Mouse (Mus musculus) limb, embryonic 11.5 days (tissue): ENCODE measurements around the gene Msi2. TPM values are rescaled to one million over a fixed set of nuclear protein-coding genes. Genes with fewer than 3 reads are reported as not detected.

Source experiments
- ATAC-seq: fragments of 200-750 bp; cut with Nextera tagmentation; 2 replicates; pipeline ENCODE4 v1.8.0; 2017; ENCODE audit warnings: low read depth; ENCODE audit not compliant: insufficient number of reproducible peaks, low FRiP score, low TSS enrichment
- DNase-seq: peaks from one replicate; pipeline ENCODE4 v3.0.0-alpha.2; 2015; ENCODE audit warnings: low spot score
- H3K27ac ChIP-seq: fragments of 300-500 bp; sonication (generic); replicated peaks from 2 replicates; pipeline ENCODE4 v1.5.1; 2014; ENCODE audit warnings: low read depth, mild to moderate bottlenecking, low read length
- H3K27me3 ChIP-seq: fragments of 300-500 bp; sonication (generic); 2 replicates; pipeline ENCODE4 v1.6.1; 2014; ENCODE audit warnings: mild to moderate bottlenecking, low read length, mixed read lengths; ENCODE audit not compliant: control insufficient read depth, insufficient read depth
- H3K36me3 ChIP-seq: fragments of 300-500 bp; sonication (generic); 2 replicates; pipeline ENCODE4 v1.6.1; 2014; ENCODE audit warnings: mild to moderate bottlenecking, low read length, moderate library complexity, mixed read lengths; ENCODE audit not compliant: control insufficient read depth, insufficient read depth
- H3K4me1 ChIP-seq: fragments of 300-500 bp; sonication (generic); 2 replicates; pipeline ENCODE4 v1.6.1; 2014; ENCODE audit warnings: low read length, mixed read lengths; ENCODE audit not compliant: control insufficient read depth, insufficient read depth
- H3K4me2 ChIP-seq: fragments of 300-500 bp; sonication (generic); 2 replicates; pipeline ENCODE4 v1.6.1; 2014; ENCODE audit warnings: low read depth, mild to moderate bottlenecking, moderate library complexity; ENCODE audit not compliant: severe bottlenecking
- H3K4me3 ChIP-seq: fragments of 300-500 bp; sonication (generic); 2 replicates; pipeline ENCODE4 v1.5.1; 2014; ENCODE audit warnings: low read depth, low read length
- H3K9ac ChIP-seq: fragments of 300-500 bp; sonication (generic); 2 replicates; pipeline ENCODE4 v1.6.1; 2014; ENCODE audit warnings: mild to moderate bottlenecking, low read length
- H3K9me3 ChIP-seq: fragments of 300-500 bp; sonication (generic); 2 replicates; pipeline ENCODE4 v1.6.1; 2016; ENCODE audit warnings: low read length; ENCODE audit not compliant: control insufficient read depth
- WGBS: fragments of 180-500 bp; shearing (Covaris S2); extraction: QIAGEN DNeasy Blood & Tissue Kit; methylation state at CpG from one replicate; pipeline ENCODE4 v1.1.7; 2014; 5-methylcytosine and 5-hydroxymethylcytosine counted together
- polyA plus RNA-seq: library from polyadenylated mRNA; unstranded; fragments of >200 nt; fragmentation: Nextera tagmentation; extraction: Ambion mirVana; gene quantifications from 2 replicates; pipeline ENCODE4 v1.2.1, GENCODE M21; 2014

Msi2 gene
- polyA plus RNA-seq, 1 experiment from 2014 or later = 18.1 TPM

- no peak overlapping the region for H3K4me2 ChIP-seq
- DNase-seq (no peak), ATAC-seq (no peak)
- no peak overlapping the region for H3K9ac ChIP-seq
- 86% methylated on average over 1 of the region's 2 CpGs for WGBS
- no peak overlapping the region for H3K27ac ChIP-seq
- H3K4me1 ChIP-seq = 0 out of 2 replicates have a peak, but pooled peaks cover 3% of the 10 kb centered on the region
- H3K9me3 ChIP-seq = no peaks in the 10 kb centered on the region
- no peak overlapping the region for H3K4me3 ChIP-seq
- H3K36me3 ChIP-seq = peaks cover 6% of the 10 kb centered on the region
- H3K27me3 ChIP-seq = no peaks in the 10 kb centered on the region
These were observed 41.7 kb downstream of the Msi2 start for GRCm38 (mm10) chr11:88676597-88676996.

GRCm38 (mm10) chr11:88675526-88676353, 42.6 kb downstream of the Msi2 start:
- H3K27me3 ChIP-seq = no peaks in the 10 kb centered on the region
- no peak for ATAC-seq
- H3K4me3 ChIP-seq = no peak overlapping the region
- 0 out of 2 replicates have a peak, but pooled peaks cover 3% of the 10 kb centered on the region for H3K4me1 ChIP-seq
- H3K4me2 ChIP-seq = no peak overlapping the region
- H3K9me3 ChIP-seq = no peaks in the 10 kb centered on the region
- DNase-seq = no peak
- no peak overlapping the region for H3K27ac ChIP-seq
- WGBS = 85% methylated on average over 18 of the region's 18 CpGs
- H3K36me3 ChIP-seq = peaks cover 6% of the 10 kb centered on the region
- no peak overlapping the region for H3K9ac ChIP-seq

GRCm38 (mm10) chr11:88674075-88674474, 44.2 kb downstream of the Msi2 start:
- WGBS = 93% methylated on average over 9 of the region's 9 CpGs
- ATAC-seq (no peak), DNase-seq (no peak)
- Histone ChIP-seq H3K27me3 (no peaks in the 10 kb centered on the region), H3K4me3 (no peak overlapping the region), H3K4me2 (no peak overlapping the region), H3K9ac (no peak overlapping the region), H3K27ac (no peak overlapping the region), H3K9me3 (no peaks in the 10 kb centered on the region), H3K36me3 (peaks cover 8% of the 10 kb centered on the region), H3K4me1 (no peaks in the 10 kb centered on the region)

GRCm38 (mm10) chr11:88670925-88671324, 47.4 kb downstream of the Msi2 start:
- no peak overlapping the region for H3K4me2 ChIP-seq
- H3K27me3 ChIP-seq = no peaks in the 10 kb centered on the region
- H3K4me1 ChIP-seq = no peaks in the 10 kb centered on the region
- 85% methylated on average over 5 of the region's 5 CpGs for WGBS
- no peak overlapping the region for H3K9ac ChIP-seq
- ATAC-seq = no peak
- no peaks in the 10 kb centered on the region for H3K9me3 ChIP-seq
- DNase-seq = no peak
- H3K4me3 ChIP-seq = no peak overlapping the region
- no peak overlapping the region for H3K27ac ChIP-seq
- H3K36me3 ChIP-seq = peaks cover 8% of the 10 kb centered on the region

- no peaks in the 10 kb centered on the region for H3K9me3 ChIP-seq
- DNase-seq (no peak), ATAC-seq (no peak)
- H3K36me3 ChIP-seq = peaks cover 8% of the 10 kb centered on the region
- no peaks in the 10 kb centered on the region for H3K27me3 ChIP-seq
- H3K4me1 ChIP-seq = no peaks in the 10 kb centered on the region
- H3K4me2 ChIP-seq = no peak overlapping the region
- no peak overlapping the region for H3K27ac ChIP-seq
- H3K4me3 ChIP-seq = no peak overlapping the region
- 93% methylated on average over 7 of the region's 7 CpGs for WGBS
- no peak overlapping the region for H3K9ac ChIP-seq
These were observed 49.2 kb downstream of the Msi2 start for GRCm38 (mm10) chr11:88669106-88669505.

GRCm38 (mm10) chr11:88668345-88668744, 50.0 kb downstream of the Msi2 start:
- H3K4me2 ChIP-seq = no peak overlapping the region
- peaks cover 8% of the 10 kb centered on the region for H3K36me3 ChIP-seq
- WGBS = 95% methylated on average over 14 of the region's 14 CpGs
- no peaks in the 10 kb centered on the region for H3K9me3 ChIP-seq
- no peaks in the 10 kb centered on the region for H3K27me3 ChIP-seq
- ATAC-seq (no peak), DNase-seq (no peak)
- no peaks in the 10 kb centered on the region for H3K4me1 ChIP-seq
- H3K4me3 ChIP-seq = no peak overlapping the region
- no peak overlapping the region for H3K9ac ChIP-seq
- H3K27ac ChIP-seq = no peak overlapping the region

GRCm38 (mm10) chr11:88665799-88666198, 52.5 kb downstream of the Msi2 start:
- no peak overlapping the region for H3K4me3 ChIP-seq
- H3K4me1 ChIP-seq = no peaks in the 10 kb centered on the region
- DNase-seq = no peak
- H3K36me3 ChIP-seq = peaks cover 2% of the 10 kb centered on the region
- WGBS = 85% methylated on average over 15 of the region's 15 CpGs
- H3K9me3 ChIP-seq = no peaks in the 10 kb centered on the region
- no peak overlapping the region for H3K27ac ChIP-seq
- no peak for ATAC-seq
- H3K9ac ChIP-seq = no peak overlapping the region
- no peak overlapping the region for H3K4me2 ChIP-seq
- H3K27me3 ChIP-seq = no peaks in the 10 kb centered on the region

- Histone ChIP-seq H3K4me1 (no peaks in the 10 kb centered on the region), H3K9me3 (no peaks in the 10 kb centered on the region), H3K36me3 (peaks cover 4% of the 10 kb centered on the region), H3K4me2 (no peak overlapping the region), H3K27me3 (no peaks in the 10 kb centered on the region), H3K9ac (no peak overlapping the region), H3K4me3 (no peak overlapping the region), H3K27ac (no peak overlapping the region)
- DNase-seq (no peak), ATAC-seq (no peak)
- 88% methylated on average over 11 of the region's 11 CpGs for WGBS
These were observed 56.7 kb downstream of the Msi2 start for GRCm38 (mm10) chr11:88661444-88662180.
